Mouse (Mus musculus) embryonic facial prominence, embryonic 12.5 days (tissue): Measurements from ENCODE around the gene Cd80. TPM values are rescaled to one million over a fixed set of nuclear protein-coding genes. Genes with fewer than 3 reads are reported as not detected.
A peak's percentile ranks its signal among the peaks of the same experiment; 100 is the strongest.

Source experiments
- ATAC-seq: fragments of 200-750 bp; cut with Nextera tagmentation; 2 replicates; pipeline ENCODE4 v1.8.0; 2017; ENCODE audit not compliant: insufficient number of reproducible peaks, insufficient read depth, low FRiP score, low TSS enrichment
- H3K27ac ChIP-seq: fragments of 300-500 bp; sonication (generic); 2 replicates; pipeline ENCODE4 v1.5.1; 2016; ENCODE audit warnings: mild to moderate bottlenecking
- H3K27me3 ChIP-seq: fragments of 300-500 bp; sonication (generic); 2 replicates; pipeline ENCODE4 v1.6.1; 2016; ENCODE audit warnings: mild to moderate bottlenecking, moderate library complexity
- H3K36me3 ChIP-seq: fragments of 300-500 bp; sonication (generic); 2 replicates; pipeline ENCODE4 v1.6.1; 2016; ENCODE audit warnings: mild to moderate bottlenecking
- H3K4me1 ChIP-seq: fragments of 300-500 bp; sonication (generic); 2 replicates; pipeline ENCODE4 v1.6.1; 2016
- H3K4me2 ChIP-seq: fragments of 300-500 bp; sonication (generic); replicated peaks from 2 replicates; pipeline ENCODE4 v1.6.1; 2016; ENCODE audit warnings: mild to moderate bottlenecking, moderate library complexity
- H3K4me3 ChIP-seq: fragments of 300-500 bp; sonication (generic); 2 replicates; pipeline ENCODE4 v1.5.1; 2016; ENCODE audit warnings: mild to moderate bottlenecking
- H3K9ac ChIP-seq: fragments of 300-500 bp; sonication (generic); 2 replicates; pipeline ENCODE4 v1.6.1; 2016; ENCODE audit warnings: mild to moderate bottlenecking, moderate library complexity
- H3K9me3 ChIP-seq: fragments of 300-500 bp; sonication (generic); 2 replicates; pipeline ENCODE4 v1.6.1; 2016; ENCODE audit warnings: mild to moderate bottlenecking, moderate library complexity
- WGBS: fragments of 180-500 bp; shearing (Covaris S2); methylation state at CpG from one replicate; pipeline ENCODE4 v1.1.7; 2016; 5-methylcytosine and 5-hydroxymethylcytosine counted together
- polyA plus RNA-seq: library from polyadenylated mRNA; unstranded; fragments of >200 nt; fragmentation: Nextera tagmentation; extraction: Ambion mirVana; gene quantifications from 2 replicates; pipeline ENCODE4 v1.2.1, GENCODE M21; 2016

Cd80 gene
- polyA plus RNA-seq, 1 experiment from 2014 or later = 0.51 TPM

DNA sequence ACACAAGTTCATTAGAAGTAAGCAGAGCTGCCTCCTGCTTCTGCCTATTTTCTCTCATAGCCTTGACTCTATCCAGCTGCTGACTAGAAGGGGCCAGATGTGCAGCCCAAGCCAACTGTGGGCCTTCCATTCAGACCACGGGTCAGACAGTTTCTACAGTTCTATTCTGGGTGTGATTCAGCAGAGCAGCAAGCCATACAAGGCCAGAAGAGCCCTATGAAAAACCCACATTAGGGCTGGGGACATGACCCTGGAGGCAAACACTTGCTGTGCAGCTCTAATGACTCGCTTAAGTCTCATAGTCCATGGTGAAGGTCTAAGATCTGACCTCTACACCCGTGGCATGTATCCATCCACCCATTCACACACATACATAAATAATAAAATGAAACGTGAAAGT lies 10.7 kb downstream of the Cd80 start:
- no peak overlapping the region for H3K4me3 ChIP-seq
- H3K36me3 ChIP-seq = no peaks in the 10 kb centered on the region
- H3K9ac ChIP-seq = no peak overlapping the region
- H3K27ac ChIP-seq = no peak overlapping the region
- no peaks in the 10 kb centered on the region for H3K27me3 ChIP-seq
- H3K9me3 ChIP-seq = no peaks in the 10 kb centered on the region
- ATAC-seq = no peak
- H3K4me2 ChIP-seq = no peak overlapping the region
- WGBS = 83% methylated on average over 4 of the region's 4 CpGs
- H3K4me1 ChIP-seq = no peaks in the 10 kb centered on the region

- Histone ChIP-seq H3K27ac (no peak overlapping the region), H3K9ac (no peak overlapping the region), H3K27me3 (no peaks in the 10 kb centered on the region), H3K36me3 (no peaks in the 10 kb centered on the region), H3K9me3 (no peaks in the 10 kb centered on the region), H3K4me3 (no peak overlapping the region), H3K4me1 (no peaks in the 10 kb centered on the region), H3K4me2 (no peak overlapping the region)
- 89% methylated on average over 13 of the region's 13 CpGs for WGBS
- no peak for ATAC-seq
Observed at GRCm38 (mm10) chr16:38467091-38467916, 11.9 kb downstream of the Cd80 start.

- H3K36me3 ChIP-seq = no peaks in the 10 kb centered on the region
- no peak overlapping the region for H3K27ac ChIP-seq
- ATAC-seq = no peak
- no peaks in the 10 kb centered on the region for H3K27me3 ChIP-seq
- H3K9ac ChIP-seq = no peak overlapping the region
- 71% methylated on average over 8 of the region's 8 CpGs for WGBS
- no peaks in the 10 kb centered on the region for H3K9me3 ChIP-seq
- no peak overlapping the region for H3K4me3 ChIP-seq
- no peaks in the 10 kb centered on the region for H3K4me1 ChIP-seq
- no peak overlapping the region for H3K4me2 ChIP-seq
Observed at GRCm38 (mm10) chr16:38467917-38468705, 12.8 kb downstream of the Cd80 start.

DNA sequence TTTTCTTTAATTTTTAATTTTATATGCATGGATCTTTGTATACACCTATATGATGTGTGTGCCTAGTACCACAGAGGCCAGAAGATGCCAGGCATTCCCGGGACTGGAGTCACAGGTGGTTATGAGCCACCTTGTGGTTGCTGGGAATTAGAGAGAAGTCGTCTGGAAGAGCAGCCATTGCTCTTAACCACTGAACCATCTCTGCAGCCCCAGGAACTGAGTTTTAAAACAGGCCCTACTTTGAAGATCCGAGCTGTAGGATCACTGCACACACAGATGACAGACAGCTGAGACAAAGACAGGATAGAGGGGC lies 13.3 kb downstream of the Cd80 start:
- no peaks in the 10 kb centered on the region for H3K27me3 ChIP-seq
- ATAC-seq = no peak
- 34% methylated on average over 3 of the region's 3 CpGs for WGBS
- H3K36me3 ChIP-seq = no peaks in the 10 kb centered on the region
- no peak overlapping the region for H3K4me3 ChIP-seq
- no peak overlapping the region for H3K9ac ChIP-seq
- no peaks in the 10 kb centered on the region for H3K4me1 ChIP-seq
- no peak overlapping the region for H3K27ac ChIP-seq
- H3K4me2 ChIP-seq = no peak overlapping the region
- no peaks in the 10 kb centered on the region for H3K9me3 ChIP-seq

GRCm38 (mm10) chr16:38469437-38469836 lies 14.1 kb downstream of the Cd80 start:
- WGBS = 66% methylated on average over 8 of the region's 8 CpGs
- H3K4me3 ChIP-seq = no peak overlapping the region
- no peak for ATAC-seq
- no peaks in the 10 kb centered on the region for H3K36me3 ChIP-seq
- no peaks in the 10 kb centered on the region for H3K9me3 ChIP-seq
- H3K27ac ChIP-seq = no peak overlapping the region
- no peaks in the 10 kb centered on the region for H3K4me1 ChIP-seq
- no peak overlapping the region for H3K4me2 ChIP-seq
- no peaks in the 10 kb centered on the region for H3K27me3 ChIP-seq
- no peak overlapping the region for H3K9ac ChIP-seq

DNA sequence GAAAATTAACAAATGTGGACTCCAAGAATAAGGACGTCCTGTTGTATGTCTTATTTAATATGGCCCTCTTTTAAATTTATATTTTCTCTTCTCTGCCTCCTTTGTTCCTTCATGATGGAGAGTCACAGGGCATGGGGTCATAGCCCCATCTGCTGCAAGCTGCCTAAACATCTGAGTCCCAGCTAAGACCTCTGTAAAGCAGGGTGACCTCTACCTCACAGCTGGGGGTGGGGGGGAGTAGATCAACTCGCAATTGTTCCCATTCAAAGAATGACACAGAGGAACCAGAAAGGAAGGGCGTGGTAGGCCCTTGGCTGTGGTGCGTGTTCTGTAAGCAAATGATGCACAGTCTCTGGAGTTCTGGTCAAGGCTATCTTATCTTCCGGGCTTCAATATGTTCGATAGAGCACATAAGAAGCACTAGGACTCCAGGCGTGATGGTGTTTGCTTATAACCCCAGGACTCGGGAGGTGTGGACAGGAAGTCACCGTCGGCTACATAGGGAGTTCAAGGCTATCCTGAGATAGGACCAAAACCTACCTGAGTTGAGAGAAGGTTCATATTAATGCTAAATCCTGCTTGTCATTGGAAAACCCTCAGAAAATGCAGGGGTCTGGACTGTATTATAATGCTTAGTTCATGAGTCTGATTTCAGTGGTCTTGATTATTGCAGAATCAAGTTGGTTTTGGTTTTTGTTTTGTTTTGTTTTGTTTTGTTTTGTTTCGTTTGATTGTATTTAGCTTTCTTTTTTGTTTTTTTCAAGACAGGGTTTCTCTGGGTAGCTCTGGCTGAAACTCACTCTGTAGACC lies 16.5 kb downstream of the Cd80 start:
- no peaks in the 10 kb centered on the region for H3K27me3 ChIP-seq
- ATAC-seq = no peak
- no peak overlapping the region for H3K27ac ChIP-seq
- H3K4me2 ChIP-seq = no peak overlapping the region
- H3K36me3 ChIP-seq = no peaks in the 10 kb centered on the region
- 83% methylated on average over 11 of the region's 11 CpGs for WGBS
- H3K9me3 ChIP-seq = no peaks in the 10 kb centered on the region
- no peak overlapping the region for H3K4me3 ChIP-seq
- no peaks in the 10 kb centered on the region; the same call in 1 of the 2 replicates for H3K4me1 ChIP-seq
- no peak overlapping the region for H3K9ac ChIP-seq

GRCm38 (mm10) chr16:38472507-38472873 lies 17.1 kb downstream of the Cd80 start:
- no peaks in the 10 kb centered on the region for H3K27me3 ChIP-seq
- ATAC-seq = no peak

DNA sequence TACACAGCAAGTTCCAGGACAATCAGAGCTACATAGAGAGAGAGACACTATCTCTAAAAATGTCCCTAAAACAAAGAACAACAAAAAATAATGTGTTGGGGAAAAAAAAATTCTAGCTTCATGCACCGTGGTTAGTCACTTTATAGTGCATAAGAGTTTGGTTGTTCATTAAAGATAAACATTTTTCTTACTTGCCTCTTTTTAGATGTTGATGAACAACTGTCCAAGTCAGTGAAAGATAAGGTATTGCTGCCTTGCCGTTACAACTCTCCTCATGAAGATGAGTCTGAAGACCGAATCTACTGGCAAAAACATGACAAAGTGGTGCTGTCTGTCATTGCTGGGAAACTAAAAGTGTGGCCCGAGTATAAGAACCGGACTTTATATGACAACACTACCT lies 18.3 kb downstream of the Cd80 start:
- H3K4me1 ChIP-seq = no peaks in the 10 kb centered on the region; the same call in 1 of the 2 replicates
- H3K9ac ChIP-seq = no peak overlapping the region
- H3K36me3 ChIP-seq = no peaks in the 10 kb centered on the region
- no peaks in the 10 kb centered on the region for H3K27me3 ChIP-seq
- WGBS = 93% methylated on average over 5 of the region's 5 CpGs
- no peaks in the 10 kb centered on the region for H3K9me3 ChIP-seq
- no peak overlapping the region for H3K4me2 ChIP-seq
- no peak overlapping the region for H3K27ac ChIP-seq
- no peak overlapping the region for H3K4me3 ChIP-seq
- no peak for ATAC-seq

More at GRCm38 (mm10) chr16:38472507-38472873, 17.1 kb downstream of the Cd80 start:
- no peak overlapping the region for H3K27ac ChIP-seq
- no peak overlapping the region for H3K4me3 ChIP-seq
- WGBS = 92% methylated on average over 5 of the region's 5 CpGs
- no peak overlapping the region for H3K9ac ChIP-seq
- H3K4me2 ChIP-seq = no peak overlapping the region
- no peaks in the 10 kb centered on the region for H3K36me3 ChIP-seq
- no peaks in the 10 kb centered on the region; the same call in 1 of the 2 replicates for H3K4me1 ChIP-seq
- no peaks in the 10 kb centered on the region for H3K9me3 ChIP-seq

- Histone ChIP-seq H3K9me3 (no peaks in the 10 kb centered on the region), H3K27me3 (no peaks in the 10 kb centered on the region), H3K36me3 (no peaks in the 10 kb centered on the region), H3K9ac (no peak overlapping the region), H3K4me1 (no peaks in the 10 kb centered on the region; the same call in 1 of the 2 replicates), H3K4me2 (no peak overlapping the region), H3K27ac (no peak overlapping the region), H3K4me3 (no peak overlapping the region)
- WGBS = 83% methylated on average over 9 of the region's 9 CpGs
- no peak for ATAC-seq
Observed at GRCm38 (mm10) chr16:38474677-38475286, 19.4 kb downstream of the Cd80 start.

GRCm38 (mm10) chr16:38475681-38476311 lies 20.4 kb downstream of the Cd80 start:
- Histone ChIP-seq H3K4me3 (peak overlapping the region; percentile 35; the same call in 1 of the 2 replicates), H3K4me1 (no peaks in the 10 kb centered on the region; the same call in 1 of the 2 replicates), H3K27ac (no peak overlapping the region), H3K9ac (peak overlapping the region; percentile 44; the same call in 1 of the 2 replicates), H3K9me3 (no peaks in the 10 kb centered on the region), H3K36me3 (no peaks in the 10 kb centered on the region), H3K27me3 (no peaks in the 10 kb centered on the region), H3K4me2 (peak overlapping the region; percentile 67)
- ATAC-seq = no peak
- 41% methylated on average over 4 of the region's 4 CpGs for WGBS
